Mouse (Mus musculus): ENCODE results near the gene Olfr872. TPM values are rescaled to one million over a fixed set of nuclear protein-coding genes. Genes with fewer than 3 reads are reported as not detected.
"Not testable (repeated sequence)": the region's sequence is repeated elsewhere in the genome, so short reads cannot be mapped to it uniquely, and the experiment has no call there.

Olfr872 gene
- total RNA-seq (2021) = not detected
- long read RNA-seq, experiment 1 = 0 reads
- long read RNA-seq, experiment 2 = 0 reads

DNA sequence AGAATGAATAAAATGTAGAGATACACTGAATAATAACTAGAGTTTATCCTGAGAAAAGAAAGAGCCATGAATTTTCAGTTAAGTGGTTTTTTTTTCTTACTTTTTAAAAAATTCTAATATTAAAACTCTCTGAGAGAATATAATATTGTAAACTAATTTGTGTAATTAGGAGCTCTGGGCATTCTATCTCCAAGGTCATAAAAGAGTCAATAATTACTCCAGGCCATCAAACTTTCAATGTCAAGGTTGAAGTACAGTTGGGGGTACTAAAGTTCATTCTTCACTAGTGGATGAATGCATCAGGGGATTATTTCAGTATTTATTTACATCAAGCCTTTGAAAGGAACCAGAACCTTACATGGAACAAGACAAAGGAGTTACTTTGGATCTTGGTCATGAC, at the start of gene Olfr872:
TSS of gene Olfr872 (plus strand) at position 301 of the 400 bp plus-strand sequence.
- intact Hi-C loops (cut with DNase I) = no loop called here
- no peak for DNase-seq

DNA sequence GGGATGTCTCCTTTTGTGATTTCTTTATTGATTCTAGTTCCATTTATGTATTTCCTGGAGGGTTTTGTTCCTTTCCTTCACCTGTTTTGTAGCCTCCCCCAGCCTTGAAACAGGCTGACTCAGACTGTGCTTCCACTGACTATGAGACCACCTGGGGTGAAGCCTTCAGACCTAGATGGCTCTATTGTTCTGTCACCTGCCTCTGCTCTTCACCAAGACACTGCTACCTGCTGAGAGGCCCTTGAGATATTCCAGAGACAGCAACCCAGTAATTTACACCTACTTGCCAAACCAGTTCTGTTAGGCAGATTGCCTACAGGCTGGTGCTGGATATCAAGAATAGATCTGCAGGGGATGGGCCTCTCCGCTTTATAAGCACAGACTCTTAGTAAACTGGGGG, 34.8 kb upstream of the Olfr872 start:
- intact Hi-C loops (cut with DNase I) = no loop called here
- no peak for DNase-seq

DNA sequence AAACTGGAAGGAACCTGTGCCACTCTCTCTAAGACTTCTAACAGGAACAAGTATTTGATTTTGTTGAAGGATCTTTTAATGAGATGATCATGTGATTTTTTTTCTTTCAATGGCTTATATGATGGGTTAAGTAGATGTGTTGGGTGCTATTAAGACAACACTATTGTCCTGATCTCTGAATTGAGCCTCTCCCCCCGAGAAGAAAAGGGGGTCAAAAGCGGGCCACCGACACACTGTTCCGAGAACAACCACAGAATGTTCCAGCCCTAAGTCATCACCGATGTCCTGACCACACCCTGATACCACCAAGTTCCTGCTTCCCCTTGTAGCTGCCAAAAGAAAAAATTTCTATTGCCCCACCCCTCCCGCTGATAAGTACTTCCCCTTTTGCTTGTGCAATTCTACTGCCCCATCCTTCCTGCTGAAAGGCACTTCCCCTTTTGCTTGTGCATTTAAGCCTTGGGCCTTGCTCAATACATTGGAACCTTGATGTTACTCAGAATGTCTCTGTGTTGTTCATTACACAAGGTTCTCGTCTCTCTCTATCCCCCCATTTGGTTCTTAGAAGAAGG, 33.4 kb upstream of the Olfr872 start:
- intact Hi-C loops (cut with DNase I) = not testable (repeated sequence)

DNA sequence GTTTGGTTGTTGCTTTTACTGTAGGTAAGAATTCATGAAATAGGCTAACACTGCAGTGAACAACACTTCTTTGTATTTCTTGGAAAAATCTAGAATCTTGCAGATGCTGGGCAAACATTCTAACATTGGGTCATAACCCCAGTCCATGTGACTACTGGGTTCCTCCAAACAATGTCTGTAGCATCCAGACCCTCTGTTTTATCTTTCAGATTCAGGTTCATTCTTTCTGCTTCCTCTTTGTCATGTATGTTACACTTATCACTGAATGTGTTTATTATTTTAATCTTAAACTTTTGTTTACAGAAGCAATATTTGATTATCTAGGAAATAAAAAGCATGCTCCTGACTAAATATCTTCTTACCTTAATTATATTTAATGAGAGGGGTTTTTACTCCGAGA, 26.1 kb upstream of the Olfr872 start:
- no peak for DNase-seq
- intact Hi-C loops (cut with DNase I) = no loop called here

More for the DNA sequence above, 33.4 kb upstream of the Olfr872 start:
- DNase-seq = not testable (repeated sequence)

DNA sequence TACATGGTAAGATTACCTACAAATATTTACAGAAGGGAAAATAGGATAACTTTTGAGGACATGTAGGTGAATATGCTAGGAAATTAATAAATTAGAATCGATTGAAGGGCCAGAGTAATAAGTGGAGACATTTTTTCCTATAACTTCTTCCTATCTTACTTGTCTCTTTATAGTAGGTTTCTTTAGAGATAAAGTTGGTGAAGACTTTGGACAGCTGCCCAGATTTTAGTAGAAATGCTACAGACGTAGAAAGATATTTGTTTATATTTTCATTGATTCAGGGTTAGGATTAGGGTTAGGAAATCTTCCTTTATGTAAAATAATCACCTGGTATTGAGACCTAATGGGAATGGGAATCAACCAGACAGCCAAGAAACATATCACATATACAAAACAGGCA, 25.4 kb upstream of the Olfr872 start:
- intact Hi-C loops (cut with DNase I) = no loop called here
- no peak for DNase-seq

DNA sequence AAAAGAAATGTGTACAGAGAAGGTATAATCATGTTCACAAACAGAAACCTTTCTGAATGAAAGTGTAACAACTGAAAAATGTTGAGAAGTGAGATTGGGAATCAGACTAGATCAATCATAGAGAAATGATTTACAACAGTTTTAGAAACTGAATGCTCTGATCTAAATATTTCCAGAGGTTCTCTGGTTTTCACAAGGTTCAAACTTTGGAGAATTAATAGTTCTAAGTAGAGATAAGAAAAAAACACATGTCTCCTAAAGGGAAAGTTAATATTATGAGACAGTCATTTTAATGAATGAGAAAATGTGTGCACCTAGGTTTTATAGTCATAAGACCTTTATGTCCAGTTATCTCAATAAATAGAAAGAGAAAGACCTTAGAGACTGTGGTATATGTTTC, 25.0 kb upstream of the Olfr872 start, which contains the start of gene Olfr871:
TSS of gene Olfr871 (plus strand) at position 301 of the 400 bp plus-strand sequence.
- DNase-seq = no peak
- intact Hi-C loops (cut with DNase I) = no loop called here

DNA sequence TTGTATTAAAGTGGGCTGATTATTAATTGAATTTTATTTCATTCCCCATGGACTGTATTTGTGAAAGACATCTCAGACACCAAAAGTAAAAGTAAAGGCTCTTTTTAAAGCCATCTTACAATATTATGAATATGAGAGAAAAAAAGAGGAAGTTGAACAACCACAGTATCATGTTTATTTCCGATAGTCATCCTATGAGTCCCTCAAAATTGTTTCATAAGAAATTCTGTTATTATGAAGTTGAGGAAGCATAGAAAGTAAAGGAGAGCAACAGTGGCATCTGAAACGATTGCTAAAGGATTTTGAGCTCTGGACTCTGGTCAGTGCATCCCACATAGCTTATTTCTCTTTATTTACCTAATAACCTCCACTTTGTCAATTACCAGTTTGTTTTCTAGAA, 459 bp downstream of the Olfr872 start:
- intact Hi-C loops (cut with DNase I) = no loop called here
- no peak for DNase-seq

DNA sequence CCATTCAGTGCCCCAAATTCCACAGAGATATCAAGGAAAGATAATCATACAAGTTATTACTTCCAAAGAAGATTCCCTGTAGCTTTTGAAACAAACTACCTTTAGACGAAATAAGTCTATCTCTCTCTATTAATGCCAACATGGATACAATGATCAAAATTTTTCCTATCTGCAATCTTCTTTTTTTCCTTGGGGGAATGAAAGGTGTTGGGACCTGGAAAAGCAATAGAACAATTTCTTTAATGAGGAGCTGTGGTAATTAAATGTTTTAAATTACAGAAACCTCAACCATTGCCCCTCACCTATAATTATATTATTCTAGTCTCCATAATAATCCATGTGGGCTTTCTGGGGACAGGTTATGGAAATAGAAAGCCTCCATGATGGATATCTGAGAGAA, 45.1 kb downstream of the Olfr872 start, which contains the start of gene Olfr39:
TSS of gene Olfr39 (plus strand) at position 301 of the 400 bp plus-strand sequence.
- intact Hi-C loops (cut with DNase I) = no loop called here

DNA sequence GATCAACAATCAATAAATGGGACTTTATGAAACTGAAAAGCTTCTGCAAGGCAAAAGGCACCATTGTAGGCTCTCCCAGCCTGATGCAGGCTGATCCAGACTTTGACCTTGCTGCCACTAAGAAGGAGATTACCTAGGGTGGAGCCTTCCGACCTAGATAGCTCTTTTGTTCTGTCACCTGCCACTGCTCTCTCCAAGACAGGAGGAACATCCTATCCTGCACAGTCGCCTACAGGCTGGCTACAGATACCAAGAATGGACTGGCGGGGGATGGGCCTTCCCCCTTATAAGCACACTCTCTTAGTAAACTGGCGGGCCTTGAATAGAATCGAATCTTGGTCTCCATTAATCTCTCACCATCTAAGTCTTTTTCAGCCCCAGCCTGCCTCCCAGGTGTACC, 58.6 kb downstream of the Olfr872 start:
- DNase-seq; intact Hi-C loops (cut with DNase I): not testable (repeated sequence)

More for the DNA sequence above, 45.1 kb downstream of the Olfr872 start, which contains the start of gene Olfr39:
- DNase-seq = no peak

DNA sequence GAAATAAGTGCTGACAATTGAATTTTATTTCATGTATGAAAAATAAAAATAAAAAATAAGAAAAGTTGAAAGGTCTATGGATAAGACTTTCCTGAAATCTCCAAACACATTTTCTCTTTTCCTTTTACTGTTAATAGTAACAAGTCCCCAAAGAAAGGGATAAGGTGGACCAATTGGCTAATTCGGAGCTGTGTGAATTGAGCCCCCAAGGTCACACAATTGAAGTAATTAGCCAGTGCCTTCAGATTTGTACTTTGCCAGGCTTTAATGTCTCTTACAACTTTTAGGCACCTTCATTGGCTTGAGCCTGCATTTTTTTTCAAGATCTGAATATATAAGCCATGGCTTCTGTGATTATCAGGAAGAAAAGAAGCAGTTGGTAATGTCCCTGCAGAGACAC, 61.3 kb downstream of the Olfr872 start, which contains the start of gene Olfr873:
TSS of gene Olfr873 (plus strand) at position 301 of the 400 bp plus-strand sequence.
- intact Hi-C loops (cut with DNase I) = no loop called here
- no peak for DNase-seq

Other genes starting within 250 kb of the Olfr872 start
- gene Olfr866, start 209.1 kb upstream of the Olfr872 start, total RNA-seq (2021) = not detected
- gene Olfr867, start 179.6 kb upstream of the Olfr872 start, total RNA-seq (2021) = not detected
- not detected for gene Olfr868, start 138.5 kb upstream of the Olfr872 start, total RNA-seq (2021)
- not detected for gene Olfr869, start 108.1 kb upstream of the Olfr872 start, total RNA-seq (2021)
- gene Olfr870, start 63.1 kb upstream of the Olfr872 start, total RNA-seq (2021) = not detected
- not detected for gene Olfr871, start 24.9 kb upstream of the Olfr872 start, total RNA-seq (2021)
- not detected for gene Olfr39, start 45.2 kb downstream of the Olfr872 start, total RNA-seq (2021)
- not detected for gene Olfr873, start 61.4 kb downstream of the Olfr872 start, total RNA-seq (2021)
- gene Olfr18, start 99.0 kb downstream of the Olfr872 start, total RNA-seq (2021) = not detected
- gene Zfp560, start 148.1 kb downstream of the Olfr872 start, total RNA-seq (2021) = 10 to 100 TPM in 1 of 2 experiments, 1 to 10 TPM in 1; 9.2 to 10.8 TPM
- gene Zfp26, start 223.0 kb downstream of the Olfr872 start, total RNA-seq (2021) = 1 to 10 TPM; 7.6 to 9.4 TPM